Mouse (Mus musculus) cerebellum, postnatal 25 days (tissue): Measurements from ENCODE around the gene Nell1.
A peak's percentile ranks its signal among the peaks of the same experiment; 100 is the strongest.

ENCODE experiments used
- DNase-seq, 2 experiments: peaks; one replicate each; pipeline ENCODE4 v3.0.0; 2021; ENCODE audit warnings: mixed read lengths in 2 of 2

Nell1 gene

GRCm38 (mm10) chr7:50295508-50295907 lies 320.8 kb downstream of the Nell1 start:
- DNase-seq, result no peak

GRCm38 (mm10) chr7:50338226-50338625 lies 363.6 kb downstream of the Nell1 start:
- DNase-seq, result peak in 1 of 2 experiments; percentile 7

- DNase-seq, result no peak
Measured at GRCm38 (mm10) chr7:50338757-50339156, 364.1 kb downstream of the Nell1 start.

DNA sequence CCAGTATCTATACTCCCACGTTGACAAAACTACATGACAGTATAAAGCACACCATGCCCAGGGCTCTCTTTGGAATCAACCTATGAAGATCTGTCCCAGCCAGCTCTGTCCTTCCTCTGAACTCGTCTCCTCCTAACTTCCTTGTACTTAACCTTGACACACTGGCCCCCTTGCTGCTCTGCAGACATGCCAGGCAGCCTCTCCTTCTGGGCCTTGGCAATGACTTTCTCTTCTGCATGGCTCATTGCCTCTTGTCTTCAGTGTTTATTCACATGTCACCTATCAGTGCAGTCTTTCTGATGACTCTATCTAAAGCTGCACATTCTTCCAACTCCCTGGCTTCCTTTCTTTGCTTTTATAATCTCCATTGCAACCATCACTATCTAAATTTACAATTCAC lies 376.9 kb downstream of the Nell1 start:
- DNase-seq, result no peak

DNA sequence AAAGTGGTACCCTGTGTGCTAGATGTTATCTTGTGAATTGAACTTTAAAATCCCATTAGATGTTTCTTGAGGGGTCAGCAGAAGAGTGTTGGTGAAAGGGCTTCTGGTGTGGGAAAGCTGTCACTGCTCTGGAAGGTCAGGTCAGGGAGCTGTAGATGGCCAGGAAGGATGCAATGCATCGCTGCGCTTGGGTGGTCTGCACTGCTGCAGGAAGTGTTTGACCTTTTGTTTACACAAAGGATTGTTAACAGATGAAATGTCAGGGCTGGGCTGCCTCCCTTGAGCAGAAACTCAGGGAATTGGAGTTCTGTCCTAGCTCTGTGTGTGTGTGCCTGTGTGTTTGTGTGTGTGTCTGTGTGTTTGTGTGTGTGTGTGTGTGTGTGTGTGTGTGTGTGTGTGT lies 382.5 kb downstream of the Nell1 start:
- no peak for DNase-seq

- DNase-seq, result no peak
Measured at GRCm38 (mm10) chr7:50362039-50362438, 387.4 kb downstream of the Nell1 start.

DNA sequence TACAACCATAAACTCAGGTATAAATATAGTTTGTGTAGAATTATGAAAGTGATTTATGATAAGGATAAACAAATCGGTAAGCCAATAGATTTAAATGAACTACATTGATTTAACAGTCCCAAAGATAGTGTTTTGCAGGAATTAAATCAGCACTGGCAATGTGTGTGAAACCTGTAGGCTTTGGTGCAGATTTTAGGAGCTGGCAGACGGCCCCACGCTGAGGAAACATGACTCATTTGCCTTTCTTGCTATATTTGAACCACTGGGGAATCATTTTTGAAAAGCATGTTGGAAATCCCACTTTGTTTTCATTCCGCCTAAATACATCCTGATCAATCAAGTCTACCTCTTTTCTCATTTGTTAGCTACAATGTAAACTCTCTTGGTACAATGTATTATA lies 400.2 kb downstream of the Nell1 start:
- DNase-seq, result peak in 1 of 2 experiments; percentile 4

GRCm38 (mm10) chr7:50410421-50410820 lies 435.8 kb downstream of the Nell1 start:
- no peak for DNase-seq

GRCm38 (mm10) chr7:50419976-50420375 lies 445.3 kb downstream of the Nell1 start:
- DNase-seq, result no peak

DNA sequence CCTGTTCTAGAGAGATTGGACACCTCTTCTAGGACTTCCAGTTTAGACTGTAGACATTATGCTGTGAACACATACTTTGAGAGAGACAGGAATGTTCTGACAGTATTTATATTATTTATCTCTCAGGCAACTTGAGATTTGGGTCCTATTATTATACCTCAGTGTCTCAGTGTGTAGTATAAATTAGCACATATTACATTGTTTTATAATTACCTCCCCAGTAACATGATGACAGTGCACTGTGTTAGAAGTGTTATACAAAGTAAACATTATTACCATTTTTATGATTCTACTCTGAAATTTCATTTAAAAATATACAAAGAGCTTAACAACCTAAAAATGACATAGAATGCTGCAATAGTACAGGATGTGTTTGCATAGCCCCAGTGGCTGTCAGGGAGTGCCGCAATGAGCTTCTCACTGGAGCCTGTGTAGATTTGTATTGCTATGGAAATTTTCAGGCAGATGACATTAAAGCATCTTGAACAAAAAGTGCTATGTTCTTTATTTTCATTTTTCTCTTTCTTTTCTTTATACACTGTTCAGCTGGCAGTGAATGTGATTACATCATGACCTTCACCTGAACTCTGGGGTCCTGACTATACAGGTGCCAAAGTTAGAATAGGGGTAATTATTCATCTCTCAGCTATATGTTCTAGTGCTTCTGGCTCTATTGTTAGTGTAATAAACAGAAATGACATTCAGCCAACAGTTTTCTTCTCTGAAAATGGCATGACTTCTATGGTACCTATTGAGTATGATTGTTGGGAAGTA lies 447.9 kb downstream of the Nell1 start:
- DNase-seq, result no peak

- DNase-seq, result no peak
Measured at GRCm38 (mm10) chr7:50429725-50430124, 455.1 kb downstream of the Nell1 start.

- no peak for DNase-seq
Measured at GRCm38 (mm10) chr7:50441237-50441636, 466.6 kb downstream of the Nell1 start.

- DNase-seq, result no peak
Measured at GRCm38 (mm10) chr7:50447316-50447715, 472.7 kb downstream of the Nell1 start.

DNA sequence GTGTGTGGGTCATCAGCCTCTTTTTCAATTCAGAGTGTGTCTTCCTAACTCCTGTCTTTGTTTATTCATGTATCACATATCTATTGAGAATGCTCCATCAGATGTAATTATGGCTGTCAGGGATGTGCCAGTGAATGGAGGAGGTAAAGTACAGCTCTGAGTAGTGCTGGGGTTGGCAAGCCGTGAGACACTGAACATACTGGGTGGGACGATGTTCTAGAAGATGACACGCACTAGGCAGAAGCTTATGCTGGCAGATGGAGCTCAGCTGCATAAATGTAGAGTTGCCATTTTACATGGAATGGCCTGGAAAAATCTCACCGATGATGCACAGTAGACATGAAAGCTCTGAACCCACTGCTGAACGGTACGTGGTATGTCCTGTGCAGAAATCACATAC lies 493.1 kb downstream of the Nell1 start:
- DNase-seq, result no peak

- peak; percentile 15 to 38 for DNase-seq
Measured at GRCm38 (mm10) chr7:50470555-50470954, 495.9 kb downstream of the Nell1 start.

DNA sequence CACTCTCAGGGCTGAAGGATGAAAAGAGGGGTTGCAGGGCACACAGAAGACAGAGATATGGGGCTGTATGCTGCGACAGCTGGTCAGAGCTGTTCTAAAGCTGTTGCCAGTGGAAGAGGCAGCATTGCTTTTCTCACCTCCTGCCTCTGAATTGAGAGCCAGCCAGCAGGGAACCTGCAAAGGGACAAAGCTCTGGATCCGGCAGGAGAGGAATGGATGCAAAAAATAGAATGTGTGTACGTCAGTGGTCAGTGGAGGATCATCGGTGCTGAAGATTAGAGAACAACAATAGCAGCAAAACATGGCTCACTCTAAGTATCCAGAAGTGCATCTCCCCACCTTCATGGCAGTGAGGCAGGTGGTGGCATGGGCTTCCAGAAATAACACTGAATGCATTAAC lies 507.3 kb downstream of the Nell1 start:
- peak in 1 of 2 experiments; percentile 7 for DNase-seq

DNA sequence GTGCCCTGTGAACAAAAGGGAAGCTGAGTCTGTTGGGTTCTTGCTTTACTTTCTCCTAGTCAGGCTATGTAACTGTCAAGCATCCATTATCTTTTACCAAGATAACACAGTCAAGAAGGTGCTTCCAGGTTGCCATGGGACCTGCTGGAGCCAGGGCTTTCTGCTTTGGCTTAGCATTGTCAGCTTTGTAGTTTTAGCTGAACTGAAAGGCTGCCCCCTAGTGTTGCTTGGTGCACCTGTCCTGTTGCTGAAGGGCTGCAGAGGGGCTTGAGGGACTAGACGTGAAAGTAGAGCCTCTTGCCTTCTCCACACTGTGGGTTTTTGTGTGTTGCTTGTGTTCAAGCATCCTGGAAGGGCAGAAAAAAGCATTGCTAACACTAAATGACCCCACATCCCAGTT lies 510.6 kb downstream of the Nell1 start:
- DNase-seq, result peak; percentile 22 to 63

- DNase-seq, result no peak
Measured at GRCm38 (mm10) chr7:50486884-50487420, 512.3 kb downstream of the Nell1 start.

DNA sequence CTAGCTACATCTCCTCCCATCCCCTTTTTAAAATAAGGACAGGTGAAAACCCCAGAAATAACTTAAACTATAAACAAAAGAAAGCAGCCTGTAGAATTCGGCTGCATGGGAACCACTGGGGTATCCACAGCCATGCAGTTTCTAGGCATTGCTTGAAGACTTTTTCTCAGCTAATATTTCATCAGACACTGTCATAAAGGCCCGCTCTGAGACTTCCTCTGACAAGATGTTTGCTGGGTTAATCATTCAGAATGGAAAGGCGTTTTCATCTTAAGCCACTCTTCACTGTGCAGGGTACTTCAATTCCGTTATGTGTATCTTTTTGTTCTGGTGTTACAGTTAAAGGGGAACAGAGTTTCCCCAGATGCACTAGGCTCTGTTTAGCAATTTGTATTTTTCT lies 526.9 kb downstream of the Nell1 start:
- no peak for DNase-seq

DNA sequence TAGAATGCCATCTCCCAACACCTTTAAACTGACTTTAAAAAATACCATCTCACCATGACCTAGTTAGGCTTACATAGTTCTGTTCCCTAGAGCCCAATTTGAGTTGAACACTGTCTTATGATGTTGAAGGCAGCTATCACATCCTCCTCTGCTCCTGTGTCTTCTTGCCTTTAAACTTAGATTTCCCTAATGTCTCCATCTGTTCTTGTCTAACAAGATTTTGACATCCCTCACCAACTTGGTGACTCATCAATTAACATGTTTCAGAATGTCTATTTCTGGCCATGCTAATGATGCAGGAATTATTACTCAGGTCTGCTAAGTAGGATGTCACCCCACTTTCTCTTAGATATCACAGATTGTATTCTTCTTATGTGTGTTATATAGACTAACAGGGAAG lies 532.4 kb downstream of the Nell1 start:
- DNase-seq, result no peak

DNA sequence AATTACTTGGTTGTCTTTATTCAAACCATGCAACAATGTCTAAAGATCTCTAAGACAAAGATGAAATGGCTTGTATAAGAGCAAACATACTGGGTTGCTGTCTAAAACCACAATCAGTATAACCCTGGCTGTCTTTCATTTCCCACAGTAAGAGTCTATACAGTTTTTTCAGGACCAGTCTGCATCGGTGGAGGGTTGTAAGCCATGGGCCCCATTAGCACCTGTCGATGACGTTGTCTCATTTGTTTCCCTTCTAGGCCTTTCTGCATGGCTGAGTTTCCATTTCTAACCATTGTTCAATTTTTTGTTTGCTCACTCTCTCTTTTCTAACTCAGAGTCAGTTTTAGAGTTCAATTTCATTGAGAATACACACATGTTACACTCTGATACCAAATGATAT lies 540.2 kb downstream of the Nell1 start:
- DNase-seq, result no peak

DNA sequence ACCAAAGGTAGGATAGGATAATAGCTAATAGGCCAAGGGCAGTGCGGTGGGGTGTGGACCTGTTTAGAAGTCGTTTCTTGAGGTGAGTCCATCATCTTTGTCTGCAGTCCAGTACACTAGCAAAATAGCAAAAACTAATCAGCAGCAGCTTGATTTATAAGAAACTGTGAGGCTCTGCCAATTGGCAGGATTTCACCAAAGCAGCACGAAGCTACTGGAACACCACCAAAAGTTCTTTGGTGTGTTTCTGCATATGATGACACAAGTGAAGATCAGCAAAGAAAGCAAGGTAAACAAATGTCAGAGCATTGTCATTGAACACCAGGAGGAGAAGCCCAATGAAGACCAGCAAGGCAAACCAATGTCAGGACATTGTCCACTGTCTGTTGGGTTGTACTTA lies 542.0 kb downstream of the Nell1 start:
- no peak for DNase-seq

DNA sequence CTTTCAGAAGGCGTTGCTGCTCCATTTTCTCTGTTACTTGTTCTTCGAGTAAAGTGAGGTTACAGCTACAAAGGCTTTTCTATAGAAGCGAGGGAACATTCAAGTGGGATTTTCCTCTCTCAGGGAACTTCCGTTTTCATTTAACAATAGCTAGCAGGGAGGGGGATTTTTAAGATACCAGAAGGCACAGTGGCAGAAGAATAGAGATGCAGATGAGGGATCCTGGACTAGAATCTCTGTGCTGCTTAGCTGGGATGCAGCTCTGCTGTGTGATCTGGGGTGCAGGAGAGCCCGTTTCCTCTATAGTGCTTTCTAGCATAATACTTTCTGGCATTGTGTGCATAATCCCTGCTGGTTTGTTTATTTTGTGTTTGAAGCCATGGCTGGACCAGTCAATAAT lies 568.7 kb downstream of the Nell1 start:
- DNase-seq, result no peak

GRCm38 (mm10) chr7:50549572-50549971 lies 574.9 kb downstream of the Nell1 start:
- peak; percentile 42 to 56 for DNase-seq

DNA sequence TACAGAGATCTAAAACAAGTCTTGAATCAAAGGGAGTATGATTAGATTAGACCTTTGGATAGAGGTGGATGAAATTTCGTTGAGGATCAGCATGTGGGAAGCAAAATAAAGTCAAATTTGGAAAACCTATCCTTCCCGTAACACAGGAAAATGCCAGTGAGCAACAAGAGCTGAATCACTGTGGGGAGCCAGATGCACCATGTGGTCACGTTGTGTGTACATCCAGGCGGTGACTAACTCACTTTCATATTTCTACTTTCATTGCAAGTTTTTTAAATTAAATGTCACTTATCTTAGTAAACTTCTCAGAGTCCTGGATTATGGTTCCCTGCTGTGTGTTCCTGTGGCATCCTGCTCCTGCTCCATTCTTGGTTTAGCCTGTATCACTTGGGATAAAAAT lies 576.8 kb downstream of the Nell1 start:
- DNase-seq, result no peak
